Mouse (Mus musculus) liver, postnatal 0 days (tissue): Measurements from ENCODE around the gene Tgm2.

Experiments
- CTCF ChIP-seq: sonication (generic); IDR thresholded peaks from 2 replicates; pipeline ENCODE4 v1.5.1; 2016; ENCODE audit warnings: antibody characterized with exemption, low read depth
- EP300 ChIP-seq: IDR thresholded peaks from 2 replicates; pipeline ENCODE4 v1.6.1; 2016; ENCODE audit warnings: antibody characterized with exemption, low read depth, mild to moderate bottlenecking

GRCm38 (mm10) chr2:158094846-158095245 is 51.4 kb downstream of the Tgm2 start:
- TF ChIP-seq EP300 (no peak), CTCF (no peak)
